Mouse (Mus musculus) liver, adult 2 months (tissue): ENCODE data around the gene Elovl2.

ENCODE experiments used
- CTCF ChIP-seq: fragments of 200-500 bp; IDR thresholded peaks from 2 replicates; pipeline ENCODE4 v1.5.1; 2011; ENCODE audit warnings: low read depth, low read length, control low read depth
- POLR2A ChIP-seq: fragments of 200-500 bp; IDR thresholded peaks from 2 replicates; pipeline ENCODE4 v1.6.1; 2011; ENCODE audit warnings: low read length, control low read depth; ENCODE audit not compliant: insufficient read depth; ENCODE audit errors: extremely low read depth

GRCm38 (mm10) chr13:41226513-41226912, 6.3 kb upstream of the Elovl2 start:
- TF ChIP-seq CTCF (no peak), POLR2A (no peak)
